Mouse (Mus musculus): Measurements from ENCODE around the gene Mtch1. TPM values are rescaled to one million over a fixed set of nuclear protein-coding genes. Genes with fewer than 3 reads are reported as not detected.
"Not testable (repeated sequence)": the region's sequence is repeated elsewhere in the genome, so short reads cannot be mapped to it uniquely, and the experiment has no call there.

Gene Mtch1
- polyA plus RNA-seq, 1 experiment, result 138 TPM

- H3K4me3 ChIP-seq (ENCODE audit: insufficient read depth, low read length), result no peak overlapping the region
- H3K4me1 ChIP-seq (ENCODE audit: control insufficient read depth, insufficient read depth, low read length), result peaks cover 11% of the 10 kb centered on the region
- H3K27ac ChIP-seq (ENCODE audit: insufficient read depth, low read depth, low read length), result no peak overlapping the region
- TF ChIP-seq POLR2A (IDR thresholded peaks at IDR 0.05; ENCODE audit: borderline replicate concordance, low read depth, low read length) (no peak), CTCF (IDR thresholded peaks at IDR 0.05; ENCODE audit: low read depth, low read length) (no peak)
Observed at GRCm38 (mm10) chr17:29322603-29322962, 25.2 kb downstream of the Mtch1 start.

DNA sequence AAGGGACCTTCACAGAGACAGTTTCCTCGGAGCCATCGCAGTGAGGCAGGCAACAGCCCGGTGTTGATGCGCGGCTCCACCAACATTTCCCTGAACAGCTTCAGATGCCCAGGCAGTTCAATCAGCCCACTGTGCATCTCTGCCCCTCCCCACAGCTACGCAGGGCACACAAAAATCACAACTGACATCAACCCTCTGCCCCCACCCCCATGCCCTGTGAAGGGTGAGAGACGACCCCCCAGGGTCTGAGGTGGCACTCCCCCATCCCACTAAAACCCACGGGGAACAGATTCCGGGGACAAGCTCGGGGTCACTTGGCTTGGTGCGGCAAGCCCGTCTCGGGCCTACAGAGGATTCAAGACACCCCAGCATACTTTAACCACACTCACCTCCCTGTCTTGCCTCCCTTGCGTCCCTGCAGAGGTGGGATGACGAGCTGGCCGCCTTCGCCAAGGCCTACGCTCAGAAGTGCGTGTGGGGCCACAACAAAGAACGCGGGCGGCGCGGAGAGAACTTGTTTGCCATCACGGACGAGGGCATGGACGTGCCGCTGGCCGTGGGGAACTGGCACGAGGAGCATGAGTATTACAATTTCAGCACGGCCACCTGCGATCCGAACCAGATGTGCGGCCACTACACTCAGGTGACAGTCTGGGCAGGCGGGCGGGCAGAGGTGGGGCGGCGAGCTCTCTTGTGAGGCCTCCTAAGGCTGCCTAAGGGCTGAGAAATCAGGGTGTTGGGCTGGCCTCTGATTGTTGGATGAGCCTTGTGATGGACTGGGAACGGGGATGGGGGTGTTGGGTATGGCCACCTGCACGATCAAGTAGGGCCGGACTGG lies 25.8 kb downstream of the Mtch1 start:
- Histone ChIP-seq H3K4me3 (ENCODE audit: insufficient read depth, low read length) (no peak overlapping the region), H3K27ac (ENCODE audit: insufficient read depth, low read depth, low read length) (no peak overlapping the region), H3K4me1 (ENCODE audit: control insufficient read depth, insufficient read depth, low read length) (peaks cover 11% of the 10 kb centered on the region)
- no peak for TF ChIP-seq CTCF (IDR thresholded peaks at IDR 0.05; ENCODE audit: low read depth, low read length)
- TF ChIP-seq POLR2A (IDR thresholded peaks at IDR 0.05; ENCODE audit: borderline replicate concordance, low read depth, low read length), result no peak

GRCm38 (mm10) chr17:29319881-29320639 lies 27.7 kb downstream of the Mtch1 start:
- Histone ChIP-seq H3K4me3 (ENCODE audit: insufficient read depth, low read length) (no peak overlapping the region), H3K4me1 (ENCODE audit: control insufficient read depth, insufficient read depth, low read length) (peaks cover 30% of the 10 kb centered on the region), H3K27ac (ENCODE audit: insufficient read depth, low read depth, low read length) (no peak overlapping the region)
- TF ChIP-seq POLR2A (IDR thresholded peaks at IDR 0.05; ENCODE audit: borderline replicate concordance, low read depth, low read length), result no peak
- TF ChIP-seq CTCF (IDR thresholded peaks at IDR 0.05; ENCODE audit: low read depth, low read length), result no peak

DNA sequence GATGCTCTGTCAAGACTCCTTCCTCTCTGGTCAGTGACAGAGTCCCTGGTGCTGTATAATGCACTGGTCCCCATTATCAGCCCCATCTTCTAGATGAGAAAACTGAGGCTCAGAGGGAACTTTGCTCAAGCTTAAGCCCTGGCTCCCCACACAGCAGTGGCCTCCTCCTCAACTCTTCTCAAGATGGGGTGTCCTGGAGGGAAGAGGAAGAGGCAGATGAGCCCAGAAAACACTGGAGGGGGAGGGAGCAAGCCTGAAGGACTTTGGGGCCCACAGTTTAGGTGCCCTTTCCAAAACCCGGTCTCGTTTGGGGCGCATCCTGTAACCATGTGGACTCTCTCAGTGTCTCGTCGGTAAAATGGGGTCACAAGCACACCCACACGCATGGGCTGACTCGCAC lies 28.3 kb downstream of the Mtch1 start:
- H3K27ac ChIP-seq (ENCODE audit: insufficient read depth, low read depth, low read length), result no peak overlapping the region
- H3K4me3 ChIP-seq (ENCODE audit: insufficient read depth, low read length), result no peak overlapping the region
- no peak for TF ChIP-seq CTCF (IDR thresholded peaks at IDR 0.05; ENCODE audit: low read depth, low read length)
- TF ChIP-seq POLR2A (IDR thresholded peaks at IDR 0.05; ENCODE audit: borderline replicate concordance, low read depth, low read length), result no peak
- H3K4me1 ChIP-seq (ENCODE audit: control insufficient read depth, insufficient read depth, low read length), result peaks cover 32% of the 10 kb centered on the region

DNA sequence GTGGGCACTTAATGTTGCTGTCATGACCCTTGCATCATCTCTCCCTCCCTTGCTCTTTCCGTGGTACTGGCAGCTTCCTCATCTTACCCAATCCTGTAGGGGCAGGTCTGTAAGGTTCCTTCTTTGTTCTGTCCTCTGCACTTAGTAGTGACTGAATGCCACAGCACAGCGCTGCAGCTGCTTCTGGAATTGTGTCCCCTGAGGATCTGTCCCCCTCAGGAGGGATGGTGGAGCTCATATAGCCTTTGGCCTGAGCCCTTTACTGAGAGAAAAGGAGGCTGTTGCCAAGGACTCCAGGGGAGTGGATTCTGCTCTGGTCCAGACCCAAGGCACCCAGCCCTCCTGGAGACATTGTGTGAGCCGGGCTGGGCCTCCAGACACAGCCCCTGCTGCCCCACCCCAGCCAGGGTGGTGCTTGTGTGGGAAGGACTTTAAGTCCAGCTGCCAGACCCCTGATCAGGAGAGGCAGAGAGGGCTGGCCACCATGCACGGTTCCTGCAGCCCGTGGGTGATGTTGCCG lies 28.9 kb downstream of the Mtch1 start:
- H3K4me3 ChIP-seq (ENCODE audit: insufficient read depth, low read length), result no peak overlapping the region
- TF ChIP-seq CTCF (IDR thresholded peaks at IDR 0.05; ENCODE audit: low read depth, low read length), result no peak
- no peak for TF ChIP-seq POLR2A (IDR thresholded peaks at IDR 0.05; ENCODE audit: borderline replicate concordance, low read depth, low read length)
- H3K27ac ChIP-seq (ENCODE audit: insufficient read depth, low read depth, low read length), result no peak overlapping the region
- peaks cover 32% of the 10 kb centered on the region for H3K4me1 ChIP-seq (ENCODE audit: control insufficient read depth, insufficient read depth, low read length)

GRCm38 (mm10) chr17:29317380-29317779 lies 30.4 kb downstream of the Mtch1 start, which contains the start of gene Pi16:
Gene Pi16 (plus strand): TSS chr17:29317680.
- H3K4me3 ChIP-seq (ENCODE audit: insufficient read depth, low read length); H3K27ac ChIP-seq (ENCODE audit: insufficient read depth, low read depth, low read length): not testable (repeated sequence)
- H3K4me1 ChIP-seq (ENCODE audit: control insufficient read depth, insufficient read depth, low read length), result peaks cover 32% of the 10 kb centered on the region

DNA sequence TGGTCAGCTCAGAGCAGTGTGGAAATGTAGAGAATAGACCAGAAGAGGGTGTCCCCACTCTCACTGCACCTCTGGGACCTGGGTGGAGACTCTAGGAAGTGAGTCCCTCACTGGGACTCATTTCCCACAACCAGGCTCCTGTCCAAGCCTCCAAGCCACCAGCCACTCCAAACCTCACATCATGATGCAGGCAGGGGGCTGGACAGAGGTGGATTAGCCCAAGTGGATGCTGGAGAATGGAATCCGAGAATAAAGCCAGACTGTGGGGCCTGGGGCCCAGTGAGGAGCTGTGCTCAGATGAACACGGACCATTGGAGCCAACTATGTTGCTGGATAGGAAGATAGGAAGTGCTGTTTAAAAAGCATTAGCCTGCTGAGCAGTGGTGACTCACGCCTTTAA lies 30.8 kb downstream of the Mtch1 start:
- Histone ChIP-seq H3K4me1 (ENCODE audit: control insufficient read depth, insufficient read depth, low read length) (peaks cover 32% of the 10 kb centered on the region), H3K27ac (ENCODE audit: insufficient read depth, low read depth, low read length) (no peak overlapping the region), H3K4me3 (ENCODE audit: insufficient read depth, low read length) (no peak overlapping the region)
- no peak for TF ChIP-seq POLR2A (IDR thresholded peaks at IDR 0.05; ENCODE audit: borderline replicate concordance, low read depth, low read length)
- no peak for TF ChIP-seq CTCF (IDR thresholded peaks at IDR 0.05; ENCODE audit: low read depth, low read length)

DNA sequence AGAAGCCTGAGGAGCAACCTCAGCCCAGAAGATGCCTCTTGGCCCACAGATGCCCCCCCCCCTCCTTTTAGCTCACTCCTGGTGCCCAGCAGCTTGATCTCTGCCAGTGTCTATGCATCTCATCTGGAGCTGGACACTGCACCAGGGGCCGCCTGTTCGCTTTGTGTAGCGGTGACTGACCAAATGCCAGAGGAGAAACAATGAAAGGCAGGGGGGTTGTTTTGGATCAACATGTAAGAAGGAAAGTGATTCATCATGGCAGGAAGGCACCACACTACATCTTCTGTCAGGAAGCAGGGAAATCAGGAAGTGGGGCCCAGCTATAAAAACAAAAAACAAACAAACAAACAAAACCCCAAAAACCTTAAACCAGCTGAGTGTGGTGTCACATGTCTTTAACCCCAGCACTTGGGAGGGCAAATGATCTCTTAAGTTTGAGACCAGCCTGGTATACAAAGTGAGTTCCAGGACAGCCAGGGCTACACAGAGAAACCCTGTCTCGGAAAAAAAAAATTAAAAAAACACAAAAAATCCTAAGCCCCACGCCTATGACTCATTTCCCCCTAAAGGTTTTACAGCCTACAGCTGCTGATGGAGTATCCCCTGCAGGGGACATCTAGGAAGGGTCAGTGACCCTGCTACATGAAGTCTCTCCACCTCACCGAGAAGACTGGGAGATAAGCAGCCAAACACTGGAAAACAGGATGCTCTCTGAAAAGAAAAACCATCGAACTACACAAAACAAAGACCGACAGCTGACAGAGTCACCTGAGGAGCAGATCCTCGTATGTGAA lies 31.9 kb downstream of the Mtch1 start:
- no peak for TF ChIP-seq CTCF (IDR thresholded peaks at IDR 0.05; ENCODE audit: low read depth, low read length)
- H3K4me1 ChIP-seq (ENCODE audit: control insufficient read depth, insufficient read depth, low read length), result peaks cover 32% of the 10 kb centered on the region
- H3K27ac ChIP-seq (ENCODE audit: insufficient read depth, low read depth, low read length), result peak overlapping the region; percentile 11; the same call in 1 of the 2 replicates
- H3K4me3 ChIP-seq (ENCODE audit: insufficient read depth, low read length), result no peak overlapping the region

DNA sequence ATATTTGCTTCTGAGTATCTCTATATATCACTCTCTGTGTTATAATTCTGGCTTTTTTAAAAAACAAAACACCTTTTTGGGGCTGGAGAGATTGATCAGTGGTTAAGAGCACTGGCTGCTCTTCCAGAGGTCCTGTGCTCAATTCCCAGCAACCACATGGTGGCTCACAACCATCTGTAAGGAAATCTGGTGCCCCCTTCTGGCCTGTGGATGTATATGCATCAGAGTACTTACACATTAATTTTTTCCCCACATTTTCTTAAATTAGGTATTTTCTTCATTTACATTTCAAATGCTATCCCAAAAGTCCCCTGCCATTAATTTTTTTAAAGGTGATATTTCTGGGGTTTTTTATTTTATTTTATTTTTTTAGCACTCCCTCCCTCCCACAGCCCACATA lies 34.4 kb downstream of the Mtch1 start:
- H3K27ac ChIP-seq (ENCODE audit: insufficient read depth, low read depth, low read length), result no peak overlapping the region
- H3K4me3 ChIP-seq (ENCODE audit: insufficient read depth, low read length), result no peak overlapping the region
- H3K4me1 ChIP-seq (ENCODE audit: control insufficient read depth, insufficient read depth, low read length), result peaks cover 23% of the 10 kb centered on the region
- TF ChIP-seq CTCF (IDR thresholded peaks at IDR 0.05; ENCODE audit: low read depth, low read length) (no peak), POLR2A (IDR thresholded peaks at IDR 0.05; ENCODE audit: borderline replicate concordance, low read depth, low read length) (no peak)
